Comparison of ENCODE assay signal across 9 mouse cellular contexts in genomic region chr12:30883592-30883985, GRCm38 (mm10). TPM values are rescaled to one million over a fixed set of nuclear protein-coding genes. Genes with fewer than 3 reads are reported as not detected.
DNase-seq lines count a peak whose midpoint lies in the region; ATAC-seq and TF ChIP-seq lines count a peak whose summit lies in the region.
"Had no signal": no experiment of that assay in that cellular context is flagged by ENCODE, and none has a peak within 500 bp of the region (broad histone marks: within the 10 kb centered on the region; RNA-seq: fewer than 3 reads in every experiment).

No protein-coding gene starts in this region.

- H3K4me2 ChIP-seq in heart, embryonic 15.5 days, result peak overlapping the region; percentile 95
- H3K4me2 ChIP-seq in embryonic facial prominence, embryonic 12.5 days (replicated peaks), result peak overlapping the region; percentile 94
- H3K4me2 ChIP-seq in hindbrain, postnatal 0 days (ENCODE audit: low read depth, low read length), result peak overlapping the region; percentile 99
- H3K4me2 ChIP-seq in midbrain, embryonic 14.5 days (ENCODE audit: low read length), result peak overlapping the region; percentile 100

- H3K9ac ChIP-seq in heart, embryonic 15.5 days, result no peak overlapping the region
- peak overlapping the region; percentile 49; the same call in 1 of the 2 replicates for H3K9ac ChIP-seq in embryonic facial prominence, embryonic 12.5 days
- no peak overlapping the region; the same call in 1 of the 2 replicates for H3K9ac ChIP-seq in hindbrain, postnatal 0 days (replicated peaks; ENCODE audit: low read length)
- peak overlapping the region; percentile 50; the same call in 1 of the 2 replicates for H3K9ac ChIP-seq in midbrain, embryonic 14.5 days (replicated peaks; ENCODE audit: low read length)

- no peak overlapping the region for H3K27ac ChIP-seq in heart, embryonic 15.5 days
- H3K27ac ChIP-seq in embryonic facial prominence, embryonic 12.5 days, result no peak overlapping the region
- H3K27ac ChIP-seq in hindbrain, postnatal 0 days, result no peak overlapping the region
- H3K27ac ChIP-seq in midbrain, embryonic 14.5 days (replicated peaks; ENCODE audit: low read depth, low read length), result no peak overlapping the region

- peaks cover 68% of the 10 kb centered on the region for H3K27me3 ChIP-seq in heart, embryonic 15.5 days
- H3K27me3 ChIP-seq in embryonic facial prominence, embryonic 12.5 days, result peaks cover 40% of the 10 kb centered on the region
- peaks cover 14% of the 10 kb centered on the region for H3K27me3 ChIP-seq in hindbrain, postnatal 0 days (ENCODE audit: insufficient read depth, low read length)
- H3K27me3 ChIP-seq in midbrain, embryonic 14.5 days (ENCODE audit: control insufficient read depth, insufficient read depth, low read length), result peaks cover 35% of the 10 kb centered on the region

- peak overlapping the region; percentile 56 for H3K4me3 ChIP-seq in heart, embryonic 15.5 days
- peak overlapping the region; percentile 58 for H3K4me3 ChIP-seq in embryonic facial prominence, embryonic 12.5 days
- peak overlapping the region; percentile 53 for H3K4me3 ChIP-seq in hindbrain, postnatal 0 days (ENCODE audit: low read length)
- H3K4me3 ChIP-seq in midbrain, embryonic 14.5 days (replicated peaks; ENCODE audit: low read depth, low read length), result peak overlapping the region; percentile 55

- no peak for ATAC-seq in heart, embryonic 15.5 days (replicated peaks; ENCODE audit: insufficient number of reproducible peaks, insufficient read depth, low FRiP score, low read depth)
- ATAC-seq in embryonic facial prominence, embryonic 12.5 days (ENCODE audit: insufficient number of reproducible peaks, insufficient read depth, low FRiP score, low TSS enrichment), result no peak
- ATAC-seq in hindbrain, postnatal 0 days, result no peak
- ATAC-seq in midbrain, embryonic 14.5 days (ENCODE audit: low FRiP score, low TSS enrichment), result no peak
- ATAC-seq in megakaryocyte-erythroid progenitor cell, adult 5-6 weeks (replicated peaks; ENCODE audit: low FRiP score, low TSS enrichment, poor library complexity, severe bottlenecking), result no peak

- no peak for DNase-seq in heart, adult 18-20 months
- DNase-seq in hindbrain, postnatal 0 days (ENCODE audit: low spot score), result no peak
- DNase-seq in midbrain, embryonic 14.5 days, result peak; percentile 36
- no peak for DNase-seq in thymus, adult 18-20 months
- DNase-seq in thymus, postnatal 10 days (ENCODE audit: low spot score in 2 of 2), result no peak
- DNase-seq: adrenal gland, adult 8-10 months had no signal

- H3K4me1 ChIP-seq in heart, embryonic 15.5 days (replicated peaks), result peaks cover 14% of the 10 kb centered on the region
- peaks cover 5% of the 10 kb centered on the region; the same call in 1 of the 2 replicates for H3K4me1 ChIP-seq in embryonic facial prominence, embryonic 12.5 days
- peaks cover 7% of the 10 kb centered on the region; the same call in 1 of the 2 replicates for H3K4me1 ChIP-seq in hindbrain, postnatal 0 days (ENCODE audit: insufficient read depth, low read length)
- peaks cover 7% of the 10 kb centered on the region; the same call in 1 of the 2 replicates for H3K4me1 ChIP-seq in midbrain, embryonic 14.5 days (ENCODE audit: control insufficient read depth, insufficient read depth, low read length)

- H3K36me3 ChIP-seq in heart, embryonic 15.5 days, result no peaks in the 10 kb centered on the region
- H3K36me3 ChIP-seq in embryonic facial prominence, embryonic 12.5 days, result no peaks in the 10 kb centered on the region
- no peaks in the 10 kb centered on the region for H3K36me3 ChIP-seq in hindbrain, postnatal 0 days (ENCODE audit: insufficient read depth, low read length)
- no peaks in the 10 kb centered on the region for H3K36me3 ChIP-seq in midbrain, embryonic 14.5 days (ENCODE audit: control insufficient read depth, insufficient read depth, low read length)

- H3K9me3 ChIP-seq in heart, embryonic 15.5 days (replicated peaks), result no peaks in the 10 kb centered on the region
- no peaks in the 10 kb centered on the region for H3K9me3 ChIP-seq in embryonic facial prominence, embryonic 12.5 days
- no peaks in the 10 kb centered on the region for H3K9me3 ChIP-seq in hindbrain, postnatal 0 days (ENCODE audit: low read length)
- no peaks in the 10 kb centered on the region for H3K9me3 ChIP-seq in midbrain, embryonic 14.5 days (ENCODE audit: control insufficient read depth, low read length)

- no peak for TF ChIP-seq CTCF in hindbrain, postnatal 0 days (IDR thresholded peaks at IDR 0.05; ENCODE audit: low read depth)

- WGBS in heart, embryonic 15.5 days, result 17% methylated on average over 4 of the region's 4 CpGs
- 22% methylated on average over 4 of the region's 4 CpGs for WGBS in embryonic facial prominence, embryonic 12.5 days
- WGBS in hindbrain, postnatal 0 days, result 15% methylated on average over 4 of the region's 4 CpGs
- WGBS in midbrain, embryonic 14.5 days, result 17% methylated on average over 4 of the region's 4 CpGs

RNA-seq across cellular contexts. Expression of gene Alkal2, which starts 0.5 kb away (rescaled TPM):
- 0.13 and 0.28 TPM in 2 replicates for polyA plus RNA-seq in heart, embryonic 15.5 days (2015; fragmentation: Nextera tagmentation; extraction: Ambion mirVana)
- total RNA-seq in heart, adult 18-20 months (2021), result 1 to 10 TPM; 1.0 to 2.0 TPM
- polyA plus RNA-seq in embryonic facial prominence, embryonic 12.5 days (2016; fragmentation: Nextera tagmentation; extraction: Ambion mirVana), result 9.1 and 15.0 TPM in 2 replicates
- 0.31 and 2.3 TPM in 2 replicates for total RNA-seq in hindbrain, postnatal 0 days (2014; rRNA removed)
- polyA plus RNA-seq in hindbrain, postnatal 0 days (2015; fragmentation: Nextera tagmentation; extraction: Ambion mirVana), result 0.85 and 0.96 TPM in 2 replicates
- 0.58 TPM in 1 of 2 replicates, not detected in the other for polyA plus RNA-seq in midbrain, embryonic 14.5 days (2014; fragmentation: Nextera tagmentation; extraction: Ambion mirVana)
- not detected in 2 replicates for total RNA-seq in megakaryocyte-erythroid progenitor cell, adult 5-6 weeks (2014; fragmentation: Nextera tagmentation)
- not detected in 2 replicates for total RNA-seq in megakaryocyte-erythroid progenitor cell, adult 5-6 weeks (2017)

RNA-seq across cellular contexts. Expression of gene Acp1, which starts 27.8 kb away (rescaled TPM):
- 88.4 and 94.1 TPM in 2 replicates for polyA plus RNA-seq in heart, embryonic 15.5 days (2015; fragmentation: Nextera tagmentation; extraction: Ambion mirVana)
- total RNA-seq in heart, adult 18-20 months (2021), result 10 to 100 TPM; 31.7 to 33.0 TPM
- polyA plus RNA-seq in embryonic facial prominence, embryonic 12.5 days (2016; fragmentation: Nextera tagmentation; extraction: Ambion mirVana), result 153 and 170 TPM in 2 replicates
- 29.7 and 40.0 TPM in 2 replicates for total RNA-seq in hindbrain, postnatal 0 days (2014; rRNA removed)
- polyA plus RNA-seq in hindbrain, postnatal 0 days (2015; fragmentation: Nextera tagmentation; extraction: Ambion mirVana), result 132 and 135 TPM in 2 replicates
- polyA plus RNA-seq in midbrain, embryonic 14.5 days (2014; fragmentation: Nextera tagmentation; extraction: Ambion mirVana), result 135 and 138 TPM in 2 replicates
- total RNA-seq in megakaryocyte-erythroid progenitor cell, adult 5-6 weeks (2014; fragmentation: Nextera tagmentation), result 85.7 and 114 TPM in 2 replicates
- total RNA-seq in megakaryocyte-erythroid progenitor cell, adult 5-6 weeks (2017), result 124 and 143 TPM in 2 replicates

RNA-seq across cellular contexts. Expression of gene Sh3yl1, which starts 27.9 kb away (rescaled TPM):
- 5.2 and 6.5 TPM in 2 replicates for polyA plus RNA-seq in heart, embryonic 15.5 days (2015; fragmentation: Nextera tagmentation; extraction: Ambion mirVana)
- 1 to 10 TPM; 1.3 to 2.4 TPM for total RNA-seq in heart, adult 18-20 months (2021)
- 21.8 and 22.7 TPM in 2 replicates for polyA plus RNA-seq in embryonic facial prominence, embryonic 12.5 days (2016; fragmentation: Nextera tagmentation; extraction: Ambion mirVana)
- total RNA-seq in hindbrain, postnatal 0 days (2014; rRNA removed), result 10.8 and 13.8 TPM in 2 replicates
- polyA plus RNA-seq in hindbrain, postnatal 0 days (2015; fragmentation: Nextera tagmentation; extraction: Ambion mirVana), result 42.4 and 43.1 TPM in 2 replicates
- polyA plus RNA-seq in midbrain, embryonic 14.5 days (2014; fragmentation: Nextera tagmentation; extraction: Ambion mirVana), result 47.5 and 49.9 TPM in 2 replicates
- 1.2 and 6.5 TPM in 2 replicates for total RNA-seq in megakaryocyte-erythroid progenitor cell, adult 5-6 weeks (2014; fragmentation: Nextera tagmentation)
- total RNA-seq in megakaryocyte-erythroid progenitor cell, adult 5-6 weeks (2017), result 1.1 and 1.3 TPM in 2 replicates

Comparison
In these comparisons a context has a peak if more than half of its experiments do, and no peak if none do; other contexts are left out.
1. H3K9ac ChIP-seq: peak in embryonic facial prominence, embryonic 12.5 days (single experiment) and midbrain, embryonic 14.5 days (single experiment); none in heart, embryonic 15.5 days (single experiment) and hindbrain, postnatal 0 days (single experiment).
2. Peak in every context shown above with its lines, with median percentiles within 50 percentile points of each other: H3K4me2 ChIP-seq and H3K4me3 ChIP-seq.